Mouse (Mus musculus): ENCODE measurements at regions not wholly inside any gene's neighbourhood (a gene's known extent, or its start where the extent isn't known, plus 50 kb on each side); places are given as distances from the start of the nearest gene placed in this dataset.

DNA sequence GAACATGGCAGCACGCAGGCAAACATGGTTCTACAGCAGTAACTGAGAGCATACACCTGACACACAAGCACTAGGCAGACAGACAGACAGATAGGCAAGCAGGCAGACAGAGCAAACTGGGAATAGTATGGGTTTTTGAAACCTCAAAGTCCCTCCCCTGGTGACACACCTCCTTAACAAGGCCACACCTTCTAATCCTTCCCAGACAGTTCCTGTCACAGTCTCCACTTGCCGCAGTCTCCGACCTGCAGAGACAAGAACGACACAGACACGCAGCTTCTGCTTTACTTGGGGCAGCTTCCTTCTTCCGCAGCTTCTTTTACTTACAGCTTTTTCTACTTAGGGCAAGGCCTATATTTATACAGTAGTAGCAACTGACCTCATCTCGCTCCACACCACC lies 155.9 kb upstream of the Cadm1 start:
- H3K27me3 ChIP-seq (ENCODE audit: control insufficient read depth, insufficient read depth, low read length), result no peaks in the 10 kb centered on the region
- H3K4me2 ChIP-seq (ENCODE audit: low read depth), result no peak overlapping the region
- H3K9me3 ChIP-seq (ENCODE audit: control insufficient read depth, low read length), result no peaks in the 10 kb centered on the region
- H3K4me1 ChIP-seq (replicated peaks; ENCODE audit: control insufficient read depth in 2 of 2, insufficient read depth in 2 of 2, low read length in 1 of 2), result peaks cover 0 to 3% of the 10 kb centered on the region in 2 experiments; a peak in 1 of 4 replicates
- no peak overlapping the region for H3K9ac ChIP-seq (replicated peaks)
- no peak for DNase-seq (ENCODE audit: low read depth in 3 of 3, low spot score in 3 of 3)
- no peak overlapping the region for H3K27ac ChIP-seq
- no peaks in the 10 kb centered on the region for H3K36me3 ChIP-seq (replicated peaks; ENCODE audit: control insufficient read depth, insufficient read depth, low read depth)
- no peak for TF ChIP-seq CTCF (IDR thresholded peaks at IDR 0.05; ENCODE audit: low read depth)
- no peak for TF ChIP-seq EP300 (IDR thresholded peaks at IDR 0.05; ENCODE audit: low read depth)
- H3K4me3 ChIP-seq (ENCODE audit: insufficient read depth in 1 of 2, low read depth in 2 of 2, low read length in 2 of 2), result no peak overlapping the region
- no peak for ATAC-seq (ENCODE audit: insufficient read depth)
- WGBS (ENCODE audit: insufficient replicate concordance), result 81% methylated on average over 7 of the region's 7 CpGs

DNA sequence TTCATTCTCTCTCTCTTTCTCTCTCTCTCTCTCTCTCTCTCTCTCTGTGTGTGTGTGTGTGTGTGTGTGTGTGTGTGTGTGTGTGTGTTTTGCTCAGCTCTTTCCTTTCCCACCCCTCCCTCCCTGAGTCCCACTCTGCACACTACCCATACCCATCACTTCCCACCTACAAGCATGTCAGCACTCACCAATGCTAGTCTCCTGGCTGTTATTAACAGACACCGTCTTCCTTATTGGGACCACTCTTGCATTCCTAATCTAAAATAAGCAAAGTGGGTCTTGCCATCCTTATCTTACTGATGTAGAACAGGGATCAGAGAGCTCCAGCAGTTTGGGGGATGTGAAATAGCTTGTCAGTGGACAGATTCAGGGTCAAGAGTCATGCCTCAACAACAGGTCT lies 153.3 kb upstream of the Cadm1 start:
- Histone ChIP-seq H3K4me1 (replicated peaks; ENCODE audit: control insufficient read depth in 2 of 2, insufficient read depth in 2 of 2, low read length in 1 of 2) (peaks cover 0 to 3% of the 10 kb centered on the region in 2 experiments; a peak in 1 of 4 replicates), H3K9me3 (ENCODE audit: control insufficient read depth, low read length) (no peaks in the 10 kb centered on the region), H3K27ac (no peak overlapping the region), H3K4me2 (ENCODE audit: low read depth) (no peak overlapping the region), H3K9ac (replicated peaks) (no peak overlapping the region), H3K36me3 (replicated peaks; ENCODE audit: control insufficient read depth, insufficient read depth, low read depth) (no peaks in the 10 kb centered on the region), H3K27me3 (ENCODE audit: control insufficient read depth, insufficient read depth, low read length) (no peaks in the 10 kb centered on the region), H3K4me3 (ENCODE audit: insufficient read depth in 1 of 2, low read depth in 2 of 2, low read length in 2 of 2) (no peak overlapping the region)
- no peak for TF ChIP-seq EP300 (IDR thresholded peaks at IDR 0.05; ENCODE audit: low read depth)
- no peak for TF ChIP-seq CTCF (IDR thresholded peaks at IDR 0.05; ENCODE audit: low read depth)
- DNase-seq (ENCODE audit: low read depth in 3 of 3, low spot score in 3 of 3), result no peak
- no peak for ATAC-seq (ENCODE audit: insufficient read depth)
- 57% methylated on average over 1 of the region's 1 CpGs for WGBS (ENCODE audit: insufficient replicate concordance)

DNA sequence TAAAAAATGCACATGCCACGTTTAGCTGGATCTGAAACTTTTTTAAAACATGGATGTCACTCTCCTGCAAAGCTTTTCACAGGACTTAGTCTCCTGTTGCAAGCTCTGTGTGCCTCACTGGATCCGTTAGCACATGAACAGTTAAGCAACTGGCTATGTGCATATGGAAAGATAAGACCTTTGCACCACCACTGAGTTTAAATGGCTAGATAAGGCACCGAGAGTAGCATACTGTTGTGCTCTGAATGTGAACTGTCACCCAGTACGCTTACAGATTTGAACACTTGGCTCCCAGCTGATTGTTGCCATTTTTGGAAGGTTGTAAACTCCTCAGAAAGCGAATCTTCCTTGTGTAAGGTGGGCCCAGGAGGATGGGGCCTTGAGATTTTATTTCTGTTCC lies 151.4 kb upstream of the Cadm1 start:
- DNase-seq (ENCODE audit: low read depth in 3 of 3, low spot score in 3 of 3), result no peak
- Histone ChIP-seq H3K4me3 (ENCODE audit: insufficient read depth in 1 of 2, low read depth in 2 of 2, low read length in 2 of 2) (no peak overlapping the region), H3K36me3 (replicated peaks; ENCODE audit: control insufficient read depth, insufficient read depth, low read depth) (no peaks in the 10 kb centered on the region), H3K9me3 (ENCODE audit: control insufficient read depth, low read length) (no peaks in the 10 kb centered on the region), H3K9ac (replicated peaks) (no peak overlapping the region), H3K27ac (no peak overlapping the region), H3K4me1 (replicated peaks; ENCODE audit: control insufficient read depth in 2 of 2, insufficient read depth in 2 of 2, low read length in 1 of 2) (peaks cover 0 to 3% of the 10 kb centered on the region in 2 experiments; a peak in 1 of 4 replicates), H3K4me2 (ENCODE audit: low read depth) (no peak overlapping the region), H3K27me3 (ENCODE audit: control insufficient read depth, insufficient read depth, low read length) (no peaks in the 10 kb centered on the region)
- TF ChIP-seq EP300 (IDR thresholded peaks at IDR 0.05; ENCODE audit: low read depth) (peak; percentile 31; the same call in 1 of the 2 replicates), CTCF (IDR thresholded peaks at IDR 0.05; ENCODE audit: low read depth) (no peak)
- peak; percentile 41; the same call in 1 of the 2 replicates for ATAC-seq (ENCODE audit: insufficient read depth)
- 32% methylated on average over 5 of the region's 5 CpGs for WGBS (ENCODE audit: insufficient replicate concordance)

DNA sequence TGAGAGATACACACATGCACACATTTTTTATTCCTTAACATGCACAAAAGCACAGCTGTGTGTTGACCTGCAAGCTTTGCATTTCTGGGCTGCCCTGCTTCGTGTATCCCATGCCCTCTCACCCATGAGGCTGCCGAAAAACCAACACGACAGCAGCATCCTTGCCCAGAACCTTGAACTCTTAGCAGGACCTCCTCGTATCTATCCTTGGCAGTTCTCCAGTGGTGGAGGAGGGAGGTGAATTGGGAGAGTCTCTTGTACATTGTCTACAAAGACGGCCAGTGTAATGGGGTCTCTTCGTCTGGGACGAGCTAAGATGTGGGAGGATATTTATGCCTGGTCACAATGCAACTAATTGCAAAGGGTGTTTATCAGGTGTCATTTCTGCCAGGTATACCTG lies 149.6 kb upstream of the Cadm1 start:
- Histone ChIP-seq H3K36me3 (replicated peaks; ENCODE audit: control insufficient read depth, insufficient read depth, low read depth) (no peaks in the 10 kb centered on the region), H3K4me2 (ENCODE audit: low read depth) (no peak overlapping the region), H3K4me1 (replicated peaks; ENCODE audit: control insufficient read depth in 2 of 2, insufficient read depth in 2 of 2, low read length in 1 of 2) (peaks cover 0 to 3% of the 10 kb centered on the region in 2 experiments; a peak in 1 of 4 replicates), H3K9me3 (ENCODE audit: control insufficient read depth, low read length) (no peaks in the 10 kb centered on the region), H3K9ac (replicated peaks) (no peak overlapping the region), H3K27me3 (ENCODE audit: control insufficient read depth, insufficient read depth, low read length) (no peaks in the 10 kb centered on the region), H3K27ac (no peak overlapping the region), H3K4me3 (ENCODE audit: insufficient read depth in 1 of 2, low read depth in 2 of 2, low read length in 2 of 2) (no peak overlapping the region)
- 61% methylated on average over 7 of the region's 7 CpGs for WGBS (ENCODE audit: insufficient replicate concordance)
- DNase-seq (ENCODE audit: low read depth in 3 of 3, low spot score in 3 of 3), result no peak
- no peak for ATAC-seq (ENCODE audit: insufficient read depth)
- no peak for TF ChIP-seq EP300 (IDR thresholded peaks at IDR 0.05; ENCODE audit: low read depth)
- no peak for TF ChIP-seq CTCF (IDR thresholded peaks at IDR 0.05; ENCODE audit: low read depth)

DNA sequence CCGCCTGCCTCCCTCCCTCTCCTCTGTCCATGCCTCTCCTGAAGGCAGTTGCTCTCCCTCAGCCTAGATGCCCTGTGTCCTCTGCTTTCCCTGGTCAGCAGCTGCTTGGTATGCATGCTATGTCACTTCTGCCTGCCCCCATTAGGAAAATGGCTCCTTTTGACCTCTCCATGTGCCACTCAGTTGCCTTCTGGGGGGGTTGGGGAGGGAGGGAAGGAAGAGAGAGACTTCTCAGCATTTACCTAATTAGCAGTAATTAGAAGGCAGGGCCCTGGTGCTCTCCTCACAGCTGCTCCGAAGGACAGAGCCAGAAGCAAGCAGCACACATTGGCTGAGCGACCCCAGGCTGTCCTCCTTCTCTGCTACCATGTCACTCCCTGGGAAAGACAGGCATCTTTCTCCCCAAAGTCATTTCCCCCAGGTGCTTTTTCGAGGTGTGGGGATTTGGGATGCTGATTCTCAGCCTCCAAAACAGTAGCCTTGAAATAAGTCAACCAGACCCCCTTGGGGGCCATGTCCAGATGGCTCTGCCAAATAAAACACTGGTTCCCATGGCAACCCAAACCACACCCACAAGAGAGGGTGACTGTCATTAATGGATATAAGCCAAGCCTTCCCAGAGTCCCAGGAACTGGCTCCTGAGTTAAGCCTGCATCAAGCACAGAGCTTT lies 145.7 kb upstream of the Cadm1 start:
- Histone ChIP-seq H3K4me1 (replicated peaks; ENCODE audit: control insufficient read depth in 2 of 2, insufficient read depth in 2 of 2, low read length in 1 of 2) (no peaks in the 10 kb centered on the region), H3K4me2 (ENCODE audit: low read depth) (no peak overlapping the region), H3K9me3 (ENCODE audit: control insufficient read depth, low read length) (no peaks in the 10 kb centered on the region), H3K36me3 (replicated peaks; ENCODE audit: control insufficient read depth, insufficient read depth, low read depth) (no peaks in the 10 kb centered on the region), H3K9ac (replicated peaks) (no peak overlapping the region), H3K27ac (no peak overlapping the region), H3K27me3 (ENCODE audit: control insufficient read depth, insufficient read depth, low read length) (no peaks in the 10 kb centered on the region), H3K4me3 (ENCODE audit: insufficient read depth in 1 of 2, low read depth in 2 of 2, low read length in 2 of 2) (no peak overlapping the region)
- ATAC-seq (ENCODE audit: insufficient read depth), result no peak
- DNase-seq (ENCODE audit: low read depth in 3 of 3, low spot score in 3 of 3), result no peak
- WGBS (ENCODE audit: insufficient replicate concordance), result 31% methylated on average over 4 of the region's 4 CpGs
- no peak for TF ChIP-seq EP300 (IDR thresholded peaks at IDR 0.05; ENCODE audit: low read depth)
- TF ChIP-seq CTCF (IDR thresholded peaks at IDR 0.05; ENCODE audit: low read depth), result no peak
